Mouse (Mus musculus) cortical plate, adult 2 months (tissue): ENCODE data around the gene H2-M10.6.

Experiments
- CTCF ChIP-seq: fragments of 200-500 bp; IDR thresholded peaks from 2 replicates; pipeline ENCODE4 v1.5.1; 2011; ENCODE audit warnings: mild to moderate bottlenecking, control low read depth, low read length; ENCODE audit not compliant: insufficient read depth; ENCODE audit errors: extremely low read depth
- POLR2A ChIP-seq: fragments of 200-500 bp; IDR thresholded peaks from 2 replicates; pipeline ENCODE4 v1.6.1; 2011; ENCODE audit warnings: mild to moderate bottlenecking, low read length, control low read depth; ENCODE audit not compliant: insufficient read depth; ENCODE audit errors: extremely low read depth

DNA sequence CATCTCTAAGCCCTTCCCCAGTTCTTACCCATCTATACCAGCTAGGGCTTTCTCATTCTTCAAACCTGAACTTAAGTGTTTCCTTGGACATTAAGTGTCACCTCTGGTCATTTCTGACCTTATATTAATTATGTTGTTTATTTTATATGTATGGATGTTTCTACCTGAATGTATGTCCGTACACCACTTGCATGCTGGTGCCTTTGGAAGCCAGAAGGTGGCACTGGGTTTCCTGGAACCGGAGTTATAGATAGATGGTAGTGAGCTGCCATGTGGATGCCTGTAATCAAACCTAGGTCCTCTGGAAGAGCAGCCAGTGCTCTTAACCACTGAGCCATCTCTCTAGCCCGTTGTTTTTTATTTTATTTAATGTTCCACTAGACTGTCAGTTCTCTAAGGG is 43.5 kb downstream of the H2-M10.6 start:
- TF ChIP-seq CTCF = no peak
- no peak for TF ChIP-seq POLR2A
